Mouse (Mus musculus) myocyte (in vitro differentiated cells): ENCODE measurements around the gene Ppp1r1a. TPM values are rescaled to one million over a fixed set of nuclear protein-coding genes. Genes with fewer than 3 reads are reported as not detected.

Experiments used
- H3K27me3 ChIP-seq: one replicate; pipeline ENCODE4 v1.6.1; 2011; ENCODE audit not compliant: control insufficient read depth, insufficient read depth, insufficient read length
- H3K36me3 ChIP-seq: one replicate; pipeline ENCODE4 v1.6.1; 2011; ENCODE audit not compliant: control insufficient read depth, insufficient read depth
- H3K4me2 ChIP-seq: one replicate; pipeline ENCODE4 v1.6.1; 2011; ENCODE audit warnings: low read depth, control low read depth
- H3K4me3 ChIP-seq: one replicate; pipeline ENCODE4 v1.5.1; 2011; ENCODE audit warnings: mild to moderate bottlenecking, control low read depth, moderate library complexity
- H3K79me2 ChIP-seq: one replicate; pipeline ENCODE4 v1.6.1; 2011; ENCODE audit not compliant: control insufficient read depth, insufficient read depth
- H3ac ChIP-seq: one replicate; pipeline ENCODE4 v1.6.1; 2011; ENCODE audit not compliant: control insufficient read depth, insufficient read length
- CEBPB ChIP-seq: IDR thresholded peaks from 2 replicates; pipeline ENCODE4 v1.6.1; 2011; ENCODE audit warnings: mild to moderate bottlenecking, moderate library complexity; ENCODE audit not compliant: poor library complexity, insufficient read depth, severe bottlenecking
- E2F4 ChIP-seq: IDR thresholded peaks from one replicate; pipeline ENCODE4 v1.6.1; 2011; ENCODE audit warnings: mild to moderate bottlenecking, control low read depth, moderate library complexity; ENCODE audit not compliant: insufficient read depth
- MAX ChIP-seq: IDR thresholded peaks from one replicate; pipeline ENCODE4 v1.6.1; 2011; ENCODE audit warnings: low read depth, mild to moderate bottlenecking, control low read depth
- MYOD1 ChIP-seq, 3 experiments: IDR thresholded peaks; one replicate each; pipeline ENCODE4 v1.6.1; 2011; ENCODE audit warnings: control low read depth in 2 of 3, low read depth in 2 of 3, mild to moderate bottlenecking in 2 of 3, moderate library complexity in 1 of 3; ENCODE audit not compliant: insufficient read length in 2 of 3, control insufficient read depth in 1 of 3
- MYOG ChIP-seq, 3 experiments: IDR thresholded peaks; one replicate each; pipeline ENCODE4 v1.6.1; 2011; ENCODE audit warnings: control low read depth in 2 of 3, low read depth in 2 of 3, mild to moderate bottlenecking in 2 of 3; ENCODE audit not compliant: insufficient read length in 2 of 3, control insufficient read depth in 1 of 3, insufficient read depth in 1 of 3
- POLR2A ChIP-seq: IDR thresholded peaks from one replicate; pipeline ENCODE4 v1.6.1; 2011; ENCODE audit warnings: low read depth, mild to moderate bottlenecking, control low read depth, moderate library complexity; ENCODE audit not compliant: insufficient read length
- POLR2AphosphoS2 ChIP-seq: IDR thresholded peaks from one replicate; pipeline ENCODE4 v1.6.1; 2011; ENCODE audit warnings: low read depth, control low read depth; ENCODE audit not compliant: insufficient read length
- REST ChIP-seq: IDR thresholded peaks from one replicate; pipeline ENCODE4 v1.6.1; 2011; ENCODE audit warnings: mild to moderate bottlenecking, control low read depth, moderate library complexity; ENCODE audit not compliant: insufficient read depth, insufficient read length
- SRF ChIP-seq: IDR thresholded peaks from one replicate; pipeline ENCODE4 v1.6.1; 2011; ENCODE audit warnings: low read depth; ENCODE audit not compliant: control insufficient read depth, insufficient read length
- TCF12 ChIP-seq: IDR thresholded peaks from one replicate; pipeline ENCODE4 v1.6.1; 2011; ENCODE audit warnings: mild to moderate bottlenecking, control low read depth; ENCODE audit not compliant: poor library complexity, insufficient read depth, severe bottlenecking
- TCF3 ChIP-seq: IDR thresholded peaks from one replicate; pipeline ENCODE4 v1.6.1; 2011; ENCODE audit warnings: low read depth, control low read depth; ENCODE audit not compliant: insufficient read length
- USF1 ChIP-seq: IDR thresholded peaks from one replicate; pipeline ENCODE4 v1.6.1; 2011; ENCODE audit warnings: low read depth, mild to moderate bottlenecking, control low read depth, moderate library complexity
- polyA plus RNA-seq: library from polyadenylated mRNA; unstranded; fragments of >200 nt; fragmentation: generic; extraction: Trizol; gene quantifications from one replicate; pipeline ENCODE4 v1.2.1, GENCODE M21; 2012; ENCODE audit warnings: missing spikeins

The Ppp1r1a gene
- polyA plus RNA-seq, 1 experiment: not detected

DNA sequence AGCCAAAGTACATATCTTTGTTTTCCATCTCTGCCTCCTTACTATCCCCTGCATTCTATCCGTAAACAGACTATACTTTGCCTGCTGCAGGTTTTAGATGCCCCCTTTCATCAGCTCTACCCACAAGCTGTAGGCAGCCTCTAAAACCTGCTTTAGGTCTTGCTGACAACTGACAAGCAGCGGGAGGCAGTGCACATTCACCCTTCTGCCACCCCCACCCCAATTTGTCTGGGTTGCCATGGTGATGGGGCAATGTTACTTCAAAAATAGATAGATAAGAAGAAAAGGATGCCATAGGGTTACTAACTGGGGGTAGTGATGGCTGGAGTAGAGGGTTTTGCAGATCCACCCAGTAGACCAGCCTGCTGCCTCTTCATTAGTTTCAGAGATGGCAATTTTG lies 53.3 kb downstream of the Ppp1r1a start:
- Histone ChIP-seq H3K4me3 (no peak overlapping the region), H3K79me2 (no peaks in the 10 kb centered on the region), H3ac (no peak overlapping the region), H3K27me3 (peaks cover 8% of the 10 kb centered on the region), H3K36me3 (no peaks in the 10 kb centered on the region), H3K4me2 (no peak overlapping the region)
- TF ChIP-seq SRF (no peak), TCF3 (no peak), E2F4 (no peak), USF1 (no peak), TCF12 (no peak), MYOG (IDR thresholded peaks at IDR 0.05; ENCODE audit: control insufficient read depth in 1 of 3, insufficient read depth in 1 of 3, insufficient read length in 2 of 3, low read depth in 2 of 3) (no peak), REST (no peak), MYOD1 (IDR thresholded peaks at IDR 0.05; ENCODE audit: control insufficient read depth in 1 of 3, insufficient read length in 2 of 3, low read depth in 2 of 3) (no peak), POLR2A (no peak), POLR2AphosphoS2 (no peak), CEBPB (no peak), MAX (no peak)

DNA sequence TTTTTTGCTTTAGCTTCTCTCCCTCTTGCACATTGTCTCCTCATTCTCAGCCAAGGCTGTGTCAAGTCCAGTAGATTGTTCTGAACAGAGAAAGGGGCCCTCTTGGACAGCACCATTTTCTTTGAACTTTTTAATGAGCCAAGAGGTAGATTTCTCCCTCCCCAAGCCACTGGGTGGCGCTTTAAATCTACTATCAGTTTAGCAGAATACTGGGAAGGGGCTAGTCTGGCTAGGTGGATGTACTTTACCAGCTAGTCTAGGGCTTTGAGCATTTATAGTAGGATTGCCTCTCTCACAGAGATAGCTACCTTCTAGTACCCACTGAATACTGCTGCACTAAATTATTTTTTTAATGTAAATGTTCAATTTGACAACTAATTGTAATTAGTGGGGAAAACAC lies 55.3 kb downstream of the Ppp1r1a start:
- no peaks in the 10 kb centered on the region for H3K79me2 ChIP-seq
- TF ChIP-seq POLR2A: no peak
- TF ChIP-seq TCF3: no peak
- TF ChIP-seq REST: no peak
- no peak for TF ChIP-seq USF1
- TF ChIP-seq E2F4: no peak
- no peak for TF ChIP-seq MAX
- TF ChIP-seq MYOG (IDR thresholded peaks at IDR 0.05; ENCODE audit: control insufficient read depth in 1 of 3, insufficient read depth in 1 of 3, insufficient read length in 2 of 3, low read depth in 2 of 3): no peak
- H3K27me3 ChIP-seq: peaks cover 8% of the 10 kb centered on the region
- H3K36me3 ChIP-seq: no peaks in the 10 kb centered on the region
- no peak overlapping the region for H3K4me2 ChIP-seq
- H3K4me3 ChIP-seq: no peak overlapping the region
- no peak overlapping the region for H3ac ChIP-seq

Other genes starting within 250 kb of the Ppp1r1a start
- gene Gpr84, start 227.4 kb downstream of the Ppp1r1a start, polyA plus RNA-seq: 0.05 TPM
- gene Zfp385a, start 197.9 kb downstream of the Ppp1r1a start, polyA plus RNA-seq: 35.6 TPM
- 162 TPM for gene Itga5, start 171.2 kb downstream of the Ppp1r1a start, polyA plus RNA-seq
- 0.71 TPM for gene Gtsf1, start 107.5 kb downstream of the Ppp1r1a start, polyA plus RNA-seq
- not detected for gene Gtsf2, start 89.5 kb downstream of the Ppp1r1a start, polyA plus RNA-seq
- gene Nckap1l, start 84.2 kb downstream of the Ppp1r1a start, polyA plus RNA-seq: 0.90 TPM
- gene Pde1b, start 35.0 kb downstream of the Ppp1r1a start, polyA plus RNA-seq: 0.83 TPM
- not detected for gene Glycam1, start 27.1 kb upstream of the Ppp1r1a start, polyA plus RNA-seq
- not detected for gene Mucl1, start 217.5 kb upstream of the Ppp1r1a start, polyA plus RNA-seq